Mouse (Mus musculus) megakaryocyte, adult 5-6 weeks (primary cell): ENCODE measurements at regions not wholly inside any gene's neighbourhood (a gene's known extent, or its start where the extent isn't known, plus 50 kb on each side); places are given as distances from the start of the nearest gene placed in this dataset.

Experiments used
- ATAC-seq: 2 replicates; pipeline ENCODE4 v1.8.0; 2016; ENCODE audit warnings: mild to moderate bottlenecking, inconsistent platforms; ENCODE audit not compliant: poor library complexity, severe bottlenecking

DNA sequence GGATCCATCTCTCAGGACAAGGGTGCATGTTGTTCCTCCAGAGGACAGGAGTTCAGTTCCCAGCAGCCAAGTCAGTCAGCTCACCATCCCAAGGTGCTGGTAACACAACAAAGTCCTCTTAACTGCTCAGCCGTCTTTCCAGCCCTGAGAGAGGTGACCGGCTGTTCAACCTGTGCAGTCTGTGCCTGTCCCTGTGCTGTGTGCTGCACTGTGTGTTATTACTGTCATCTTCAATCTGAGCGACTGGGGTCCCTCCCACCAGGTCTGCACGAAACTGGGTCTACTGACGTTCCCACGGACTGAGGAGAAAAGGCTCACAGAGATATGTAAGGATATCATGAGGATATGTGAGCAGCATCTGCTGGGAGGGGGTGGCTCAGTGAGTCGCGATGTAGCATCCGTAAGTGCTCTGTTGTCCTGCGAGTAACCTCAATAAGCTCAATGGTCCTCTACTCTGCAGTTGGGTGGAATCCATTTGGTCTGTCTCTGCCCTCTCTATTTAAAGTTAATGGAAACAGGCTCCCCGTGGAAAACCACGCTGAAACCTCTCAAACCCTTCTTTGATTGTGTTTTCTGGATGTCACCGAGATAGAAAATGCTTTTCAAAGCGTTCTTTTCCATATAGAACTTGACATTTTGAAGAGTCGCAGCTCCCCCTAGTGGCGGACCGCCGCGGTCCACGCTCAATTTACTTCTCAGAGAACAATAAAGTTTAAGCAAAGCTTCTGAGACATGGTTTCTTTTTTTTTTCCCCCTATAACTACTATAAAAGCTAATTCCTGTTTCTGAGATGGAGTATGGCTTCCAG lies 87.1 kb upstream of the Intu start:
- 0 out of 2 replicates have a peak, but pooled peaks have one; percentile 40 for ATAC-seq

DNA sequence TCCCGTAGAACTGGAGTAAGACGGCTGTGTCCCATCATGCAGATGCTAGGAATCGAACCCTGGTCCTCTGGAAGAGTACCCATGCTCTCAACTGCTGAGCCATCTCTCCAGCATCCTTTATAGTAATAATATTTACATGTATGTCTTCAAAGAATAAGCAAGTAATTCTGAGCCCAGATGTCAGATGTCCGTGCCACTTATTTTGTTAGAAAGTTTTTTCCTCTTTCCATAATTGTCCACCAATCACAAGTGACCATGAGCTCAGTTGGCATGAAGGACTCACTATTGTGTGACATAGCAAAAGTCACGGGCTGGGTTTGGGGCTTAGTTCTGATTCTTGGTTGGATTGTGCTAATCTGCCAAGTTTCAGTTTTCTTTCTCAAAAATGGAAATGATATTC lies 78.1 kb upstream of the Intu start:
- no peak for ATAC-seq

DNA sequence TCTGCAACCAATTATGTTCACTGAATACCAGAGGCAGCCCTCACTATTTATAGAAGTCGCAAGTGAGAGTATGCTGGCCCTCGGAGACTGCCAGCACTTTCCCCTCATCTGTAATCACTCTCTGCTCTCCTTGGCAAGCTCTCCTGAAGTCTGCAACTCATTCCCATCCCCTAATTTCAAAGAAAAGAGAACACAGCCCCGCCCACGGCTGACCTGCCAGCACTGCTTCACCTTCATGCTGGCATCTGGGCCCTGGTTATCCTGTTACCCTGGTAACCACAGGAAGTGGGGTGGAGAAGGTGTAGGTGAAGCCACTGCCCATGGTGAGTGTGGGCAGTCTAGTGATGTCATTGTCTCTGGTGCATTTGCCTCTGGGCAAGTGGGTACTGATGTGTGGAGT lies 77.5 kb upstream of the Intu start:
- no peak for ATAC-seq

DNA sequence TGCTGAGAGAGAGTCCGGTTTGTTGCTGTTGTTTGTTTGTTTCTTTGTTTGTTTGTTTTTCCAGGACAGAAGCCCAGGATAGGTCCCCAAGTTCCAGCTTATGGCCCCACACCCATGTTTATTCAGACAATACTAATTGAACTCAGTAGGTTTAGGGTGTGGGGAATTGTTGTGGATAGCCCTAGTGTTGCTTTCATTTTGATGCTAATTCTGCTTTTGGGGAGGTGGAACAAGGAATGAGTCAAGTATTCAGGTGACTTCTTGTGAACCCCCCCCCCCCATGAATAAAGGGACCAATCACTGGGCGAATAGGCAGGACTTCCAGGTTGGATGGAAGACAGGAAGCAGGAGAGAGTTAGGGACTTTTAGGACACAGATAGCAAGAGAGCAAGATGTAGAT lies 75.0 kb upstream of the Intu start:
- no peak for ATAC-seq

DNA sequence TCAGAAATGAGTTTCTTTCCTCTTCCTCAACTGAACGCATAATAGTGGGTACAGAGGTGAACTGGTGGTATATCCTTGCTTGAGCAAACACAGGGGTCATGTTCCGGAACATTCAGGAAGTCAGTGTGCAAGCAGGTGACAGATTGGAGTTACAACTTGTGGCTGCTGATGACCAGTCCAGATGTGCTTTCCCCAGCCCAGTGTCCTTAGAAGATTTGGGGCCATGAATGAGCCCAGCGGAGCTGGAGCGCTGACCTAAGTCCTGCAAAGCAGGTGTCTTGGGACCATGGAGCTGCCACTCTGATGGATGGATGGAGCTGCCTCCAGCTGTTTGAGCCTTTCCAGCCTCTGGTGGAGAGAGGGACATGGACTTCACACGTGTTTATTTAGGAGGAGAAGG lies 72.6 kb upstream of the Intu start:
- ATAC-seq: no peak

DNA sequence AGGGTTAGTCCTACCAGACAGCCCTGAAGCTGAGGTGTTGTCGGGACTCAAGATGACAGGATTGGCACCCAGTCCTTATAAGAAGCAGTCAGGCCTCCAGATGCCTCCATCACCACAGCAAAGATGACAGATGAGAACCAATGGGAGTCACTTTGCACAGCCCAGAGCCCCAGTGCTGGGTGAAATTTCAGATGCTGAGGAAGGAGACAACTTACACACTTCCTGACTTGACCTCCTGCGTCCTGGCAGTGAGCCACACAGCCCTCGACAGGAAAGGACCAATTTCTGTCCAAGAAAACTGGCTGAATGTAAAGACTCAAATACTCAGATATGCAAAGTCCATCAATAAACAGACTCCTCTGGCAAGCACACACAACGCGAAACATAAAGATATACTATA lies 67.6 kb upstream of the Intu start:
- ATAC-seq: no peak

DNA sequence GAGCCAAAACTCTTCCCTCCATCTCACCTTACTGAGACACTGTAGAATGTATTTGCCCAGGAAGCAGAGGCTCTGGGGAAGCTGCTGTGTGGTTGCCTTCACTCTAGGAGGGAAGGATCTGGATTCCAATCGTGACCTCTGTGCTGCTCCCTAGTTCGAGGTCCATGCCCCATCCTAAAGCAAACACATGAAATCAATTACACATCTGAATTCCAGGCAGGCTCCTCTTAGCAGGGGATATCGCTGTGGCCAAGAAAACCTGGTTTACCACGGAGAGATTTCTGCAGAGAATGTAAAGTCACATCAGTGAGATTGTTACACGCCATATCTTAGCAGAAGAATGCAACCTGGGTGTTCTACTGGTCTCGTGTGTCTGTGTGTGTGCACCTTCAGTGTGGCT lies 61.0 kb upstream of the Intu start:
- no peak for ATAC-seq

DNA sequence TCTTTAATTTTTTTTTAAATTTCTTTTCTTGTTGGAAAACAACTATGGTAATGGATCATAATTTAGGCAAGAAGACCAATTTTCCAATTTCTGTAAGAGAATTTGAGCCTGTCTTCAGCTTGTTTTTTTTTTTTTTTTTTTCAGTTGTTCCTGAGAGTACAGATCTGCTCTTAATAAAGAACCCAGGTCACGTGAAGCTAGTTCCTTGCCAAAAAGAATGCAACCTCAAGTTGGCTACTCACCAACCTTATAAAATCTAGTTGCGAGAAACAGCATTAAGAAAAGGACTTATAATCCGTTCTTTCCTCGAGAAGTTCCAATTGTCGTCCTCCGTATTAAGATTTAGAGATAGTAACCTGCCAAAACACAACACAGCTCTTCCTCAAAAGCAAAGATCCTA lies 58.3 kb upstream of the Intu start:
- ATAC-seq: no peak

DNA sequence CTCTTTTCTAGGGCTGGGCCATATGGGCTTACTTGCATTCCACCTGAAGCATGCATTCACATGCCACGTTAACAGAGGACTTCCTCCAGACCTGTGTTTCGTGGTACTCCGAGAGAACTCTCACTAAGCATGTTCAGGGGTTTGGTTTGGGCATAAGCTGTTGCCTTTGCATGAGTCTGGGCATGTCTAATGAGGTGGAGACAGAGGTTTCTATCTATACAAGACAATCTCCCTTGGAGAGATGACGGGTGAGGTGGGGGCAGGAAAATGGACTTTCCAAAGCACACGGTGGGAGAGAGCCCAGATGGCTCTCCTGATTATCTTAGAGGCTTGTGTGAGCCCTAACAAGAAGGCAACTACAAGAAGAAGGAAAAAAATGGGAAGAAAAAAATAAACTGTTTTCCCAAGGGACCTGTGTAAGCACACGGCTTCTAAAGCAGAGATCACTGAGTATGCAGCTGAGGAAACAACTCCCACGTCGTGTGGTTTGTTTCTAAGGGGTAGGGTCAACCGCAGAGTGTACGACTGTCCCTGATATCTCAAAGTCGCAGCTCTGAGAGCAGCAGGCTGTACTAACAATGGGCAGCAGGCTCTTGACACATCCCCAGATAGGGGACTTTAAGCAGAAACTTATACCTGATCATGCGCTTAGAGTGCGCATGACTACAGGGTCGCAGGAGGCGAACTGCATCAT lies 50.7 kb upstream of the Intu start:
- no peak for ATAC-seq
